Mouse (Mus musculus) embryonic stem cell, embryonic (primary cell): ENCODE results near the gene Slc6a17.

Source experiments
- CTCF ChIA-PET, 4 experiments: fragments of 300-600 bp in 2 of 4; fragments of 350-600 bp in 2 of 4; sonication (Branson Sonifier 250); formaldehyde crosslinking; loops; one replicate each; lab custom pipeline; 2022; ENCODE audit warnings: inconsistent platforms in 2 of 4; lab: Charles Lee
- POLR2A ChIA-PET, 4 experiments: fragments of 300-600 bp in 2 of 4; fragments of 350-600 bp in 2 of 4; sonication (Branson Sonifier 250); formaldehyde crosslinking; loops; one replicate each; lab custom pipeline; 2022; ENCODE audit warnings: antibody characterized with exemption in 4 of 4, inconsistent platforms in 1 of 4; lab: Charles Lee

Slc6a17 gene

DNA sequence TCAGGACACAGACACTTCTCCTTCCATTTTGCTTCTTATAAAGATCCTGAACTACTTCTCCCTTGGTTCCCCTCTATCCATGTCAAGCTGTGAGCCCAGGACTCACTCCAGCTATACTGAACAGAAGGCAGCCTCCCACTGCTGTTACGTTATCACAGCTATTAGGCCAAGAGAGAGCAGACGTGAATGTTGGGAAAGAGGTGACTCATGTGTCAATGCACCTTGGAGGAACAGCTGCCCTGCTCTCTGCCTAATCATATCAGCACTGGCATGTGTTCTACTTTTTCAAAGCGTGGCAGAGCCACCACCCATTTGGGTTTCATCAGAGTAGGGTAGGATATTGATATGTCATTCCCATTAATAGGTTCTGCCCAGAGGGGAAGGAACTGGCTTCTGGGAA is 71.0 kb downstream of the Slc6a17 start:
- ChIA-PET POLR2A (interaction anchor here in 1 of 4 experiments (1.2 kb wide), 1 partner anchor 13 kb away, joined by 3 read pairs; the partner anchor contains the start of gene Kcnc4), CTCF (interaction anchor here in 1 of 4 experiments (1.0 to 1.5 kb wide), 2 partner anchors 13 to 25 kb away, joined by 4 read pairs; no protein-coding TSS in a partner anchor)

DNA sequence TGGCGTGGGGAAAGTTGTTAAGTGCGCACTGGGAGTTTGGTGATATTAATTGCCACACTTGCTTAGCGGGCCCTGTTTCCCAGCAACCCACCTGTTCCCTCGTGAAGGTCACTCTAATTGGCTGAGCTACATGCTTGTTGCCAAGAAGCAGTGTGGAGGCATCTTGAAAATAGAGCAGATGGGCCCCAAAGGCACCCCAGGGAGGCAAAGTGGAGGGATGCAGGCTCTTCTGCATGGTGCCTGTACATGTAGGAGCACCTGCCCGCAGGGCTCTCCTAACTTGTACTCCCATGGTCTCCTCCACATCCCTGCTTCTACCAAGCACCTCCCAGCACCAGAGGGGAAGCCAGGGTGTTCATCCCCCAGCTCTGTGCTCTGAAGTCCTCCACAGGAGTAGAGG is 74.0 kb downstream of the Slc6a17 start:
- CTCF ChIA-PET: interaction anchor here in 2 of 4 experiments (0.6 to 0.9 kb wide), 4 partner anchors 64 to 155 kb away, joined by 3 to 6 read pairs (median 4); no protein-coding TSS in a partner anchor

DNA sequence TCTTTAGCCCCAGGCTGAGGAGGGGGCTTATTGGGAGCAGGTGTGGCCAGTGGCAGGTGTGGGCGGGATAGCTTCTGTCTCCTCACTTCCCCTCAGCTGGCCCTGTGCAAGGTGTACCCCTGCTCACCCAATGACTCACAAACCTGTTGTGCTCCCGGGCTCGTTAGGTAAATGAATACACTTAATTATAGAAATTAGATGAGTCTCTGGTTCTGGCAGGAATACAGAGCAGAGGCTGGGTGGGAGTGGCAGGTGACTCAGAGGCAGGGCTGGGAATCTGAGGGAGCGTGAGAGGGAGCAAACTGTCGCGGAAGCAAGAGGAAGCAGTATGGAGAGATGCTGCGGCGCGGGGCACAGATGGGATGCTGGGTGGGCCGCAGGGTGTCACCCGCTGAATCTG is 75.6 kb downstream of the Slc6a17 start:
- ChIA-PET POLR2A (no interaction called here), CTCF (interaction anchor here in 1 of 4 experiments (0.6 kb wide), 1 partner anchor 679 kb away, joined by 3 read pairs; no protein-coding TSS in a partner anchor)

More for the DNA sequence above, 74.0 kb downstream of the Slc6a17 start:
- POLR2A ChIA-PET: interaction anchor here in 1 of 4 experiments (1.0 to 1.1 kb wide), 2 partner anchors 12 to 19 kb away, joined by 3 to 4 read pairs; no protein-coding TSS in a partner anchor

DNA sequence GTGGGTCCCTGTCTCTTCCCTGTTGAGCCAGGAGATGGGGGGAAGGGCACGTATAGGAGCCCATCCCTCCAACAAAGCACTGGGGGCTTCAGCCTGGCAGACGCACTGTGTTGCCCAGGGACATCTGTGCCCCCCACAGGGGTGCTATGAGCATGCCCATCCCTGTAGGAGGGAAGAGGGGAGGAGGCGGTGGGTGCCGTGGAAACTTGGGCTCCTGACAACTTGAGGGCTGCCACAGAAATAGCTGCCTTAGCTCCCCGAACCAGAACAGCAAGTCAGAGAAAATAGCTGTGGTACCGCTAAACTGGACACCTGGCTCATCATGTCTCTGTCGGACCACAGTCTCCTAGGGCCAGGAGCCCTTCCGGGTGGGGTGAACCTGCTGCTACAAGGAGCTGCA is 76.5 kb downstream of the Slc6a17 start:
- POLR2A ChIA-PET: interaction anchor here in 1 of 4 experiments (0.6 kb wide), 2 partner anchors 97 to 205 kb away, joined by 4 to 5 read pairs; no protein-coding TSS in a partner anchor
- CTCF ChIA-PET: no interaction called here

DNA sequence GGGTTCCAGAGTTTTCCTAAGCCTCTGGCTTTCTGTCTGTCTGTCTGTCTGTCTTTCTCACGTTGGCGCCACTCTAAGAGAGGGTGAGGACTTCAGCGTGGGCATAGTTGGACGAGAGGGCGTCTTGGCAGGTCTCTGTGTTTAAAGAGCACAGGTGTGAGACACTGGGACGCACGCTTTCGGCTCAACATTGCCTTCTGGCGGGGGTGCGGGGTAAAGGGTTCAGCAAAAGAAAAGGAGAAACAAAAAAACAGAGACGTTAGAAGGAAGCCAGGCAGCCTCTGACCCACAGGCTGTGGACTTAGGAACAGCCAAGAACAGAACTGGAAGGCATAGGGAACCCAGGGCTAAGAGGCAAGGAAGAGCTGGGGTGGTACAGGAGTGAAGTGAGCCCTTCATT is 78.5 kb downstream of the Slc6a17 start:
- ChIA-PET CTCF (interaction anchor here in 2 of 4 experiments (0.6 to 1.3 kb wide), 3 partner anchors 23 to 119 kb away, joined by 3 to 4 read pairs (median 3); no protein-coding TSS in a partner anchor), POLR2A (no interaction called here)

DNA sequence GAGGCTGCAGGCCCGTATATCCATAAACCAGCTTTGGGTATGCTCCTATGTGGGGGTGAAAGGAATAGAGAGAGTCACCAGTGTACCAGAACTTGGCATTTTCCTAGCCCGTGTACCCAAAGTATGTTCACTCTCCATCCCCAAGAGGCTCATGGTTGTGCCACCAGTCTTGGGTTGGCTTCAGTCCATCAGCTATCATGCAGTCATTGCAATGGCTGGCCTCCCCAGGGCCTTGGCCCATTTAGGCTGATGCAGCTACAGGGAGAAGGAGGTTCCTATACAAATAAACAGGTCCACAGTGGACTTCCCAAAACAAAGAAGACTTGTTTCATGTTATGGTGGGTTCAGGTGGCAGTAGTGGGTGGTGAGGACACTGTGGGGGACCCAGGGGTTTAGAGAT is 80.2 kb downstream of the Slc6a17 start:
- POLR2A ChIA-PET: no interaction called here

DNA sequence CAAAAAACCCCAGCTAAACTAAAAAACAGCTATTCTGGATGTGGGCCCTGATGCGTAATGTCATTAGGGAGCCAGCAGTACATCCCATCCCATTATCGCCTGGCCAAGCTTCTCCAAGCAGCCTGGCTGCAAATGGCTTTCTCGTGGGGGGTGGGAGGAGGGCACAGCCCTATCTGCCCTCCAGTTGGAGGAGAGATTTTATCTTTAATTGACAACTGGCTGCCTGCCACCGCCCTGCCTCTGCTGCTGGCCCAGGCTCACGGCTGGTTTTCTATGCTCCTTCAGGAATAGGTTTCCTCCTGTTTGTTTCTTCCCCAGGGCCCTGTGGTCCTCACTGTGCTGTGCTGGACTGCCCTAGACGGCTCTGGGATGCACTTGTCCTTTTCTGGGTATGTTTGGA is 81.4 kb downstream of the Slc6a17 start:
- ChIA-PET CTCF (interaction anchor here in 1 of 4 experiments (1.2 kb wide), 1 partner anchor 26 kb away, joined by 3 read pairs; no protein-coding TSS in a partner anchor), POLR2A (interaction anchor here in 1 of 4 experiments (1.0 kb wide), 1 partner anchor 20 kb away, joined by 3 read pairs; no protein-coding TSS in a partner anchor)

More for the DNA sequence above, 80.2 kb downstream of the Slc6a17 start:
- CTCF ChIA-PET: no interaction called here

DNA sequence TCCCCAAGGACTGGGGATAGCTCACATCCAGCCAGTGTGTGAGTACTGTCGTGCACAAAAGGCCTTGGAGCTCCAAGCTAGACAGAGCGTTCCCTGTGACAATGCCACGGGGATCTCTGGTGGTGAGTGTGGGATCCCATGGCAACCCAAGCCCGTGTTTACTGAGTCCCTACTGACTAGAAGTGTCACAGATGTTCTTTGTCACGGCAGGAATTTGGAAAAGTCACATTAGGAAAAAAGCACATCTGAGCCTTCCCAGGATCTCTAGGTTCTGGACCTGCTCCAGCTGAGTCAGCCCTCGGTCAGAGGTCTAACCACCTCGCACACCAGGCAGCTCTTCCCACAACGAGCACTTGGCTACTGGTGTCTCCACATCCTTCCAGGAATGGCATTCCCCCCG is 84.2 kb downstream of the Slc6a17 start:
- ChIA-PET CTCF (interaction anchor here in 2 of 4 experiments (0.6 to 1.2 kb wide), 2 partner anchors 29 to 125 kb away, joined by 3 to 4 read pairs; no protein-coding TSS in a partner anchor), POLR2A (interaction anchor here in 1 of 4 experiments (1.1 kb wide), 1 partner anchor 8 kb away, joined by 3 read pairs; no protein-coding TSS in a partner anchor)

DNA sequence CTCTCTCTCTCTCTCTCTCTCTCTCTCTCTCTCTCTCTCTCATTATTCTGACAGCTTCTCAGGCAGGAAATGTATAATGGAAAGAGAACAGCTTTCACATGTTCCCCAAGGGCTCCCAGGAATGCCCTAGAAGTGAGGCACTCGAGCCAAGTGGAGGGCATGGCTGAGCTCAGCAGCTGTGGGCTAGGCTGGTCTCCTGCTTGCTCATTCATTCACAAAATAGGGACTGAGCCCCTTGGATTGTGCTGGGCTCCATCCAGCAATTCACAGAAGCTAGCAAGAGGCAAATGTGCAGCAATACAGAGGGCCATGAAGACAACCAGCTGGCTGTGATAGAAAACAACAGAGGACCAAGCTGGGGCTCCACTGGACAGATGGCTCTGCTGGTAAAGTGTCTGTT is 86.5 kb downstream of the Slc6a17 start:
- POLR2A ChIA-PET: interaction anchor here in 1 of 4 experiments (0.6 to 0.9 kb wide), 2 partner anchors 328 to 474 kb away, joined by 3 to 4 read pairs; no protein-coding TSS in a partner anchor
- CTCF ChIA-PET: interaction anchor here in 2 of 4 experiments (0.6 kb wide), 2 partner anchors 57 to 74 kb away, joined by 4 read pairs; no protein-coding TSS in a partner anchor

DNA sequence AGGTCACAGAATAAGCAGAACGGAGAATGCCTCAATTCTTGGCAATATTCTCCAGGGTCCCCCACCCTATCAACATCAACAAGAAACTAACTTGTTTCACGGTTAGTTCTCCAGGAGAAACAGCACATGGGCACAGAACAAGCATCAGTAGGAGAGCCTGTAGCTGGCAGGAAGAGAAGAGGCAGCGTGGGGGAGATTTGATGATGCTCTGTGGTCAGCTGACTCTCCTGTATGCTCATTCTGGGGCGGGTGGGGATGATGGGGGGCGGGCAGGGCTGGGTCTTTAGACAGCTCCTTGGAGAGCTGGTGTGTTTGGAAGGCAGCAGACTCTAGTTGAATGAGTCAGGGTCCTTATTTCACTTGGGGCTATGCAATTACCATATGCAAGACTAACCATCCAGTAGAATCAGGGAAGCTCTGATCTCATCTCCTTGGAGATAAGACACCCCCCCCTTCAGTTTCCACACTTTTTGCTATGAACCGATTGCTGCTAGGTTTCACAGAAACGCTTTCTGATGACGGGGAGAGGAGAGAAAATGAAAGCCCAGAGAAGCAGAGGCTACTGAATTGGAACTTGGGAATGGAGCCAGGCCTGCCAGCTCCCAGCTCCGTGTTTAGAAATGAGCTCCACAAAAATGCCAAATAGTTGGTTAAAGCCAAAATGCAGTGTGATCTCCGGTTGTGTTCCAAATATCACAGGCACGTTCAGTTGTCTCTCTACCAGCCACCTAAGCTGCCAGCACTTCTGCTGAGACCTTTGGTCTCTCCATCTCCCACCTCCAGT is 93.4 kb downstream of the Slc6a17 start:
- POLR2A ChIA-PET: interaction anchor here in 1 of 4 experiments (0.6 to 1.3 kb wide), 4 partner anchors 9 to 68 kb away, joined by 3 to 6 read pairs (median 4); no protein-coding TSS in a partner anchor

DNA sequence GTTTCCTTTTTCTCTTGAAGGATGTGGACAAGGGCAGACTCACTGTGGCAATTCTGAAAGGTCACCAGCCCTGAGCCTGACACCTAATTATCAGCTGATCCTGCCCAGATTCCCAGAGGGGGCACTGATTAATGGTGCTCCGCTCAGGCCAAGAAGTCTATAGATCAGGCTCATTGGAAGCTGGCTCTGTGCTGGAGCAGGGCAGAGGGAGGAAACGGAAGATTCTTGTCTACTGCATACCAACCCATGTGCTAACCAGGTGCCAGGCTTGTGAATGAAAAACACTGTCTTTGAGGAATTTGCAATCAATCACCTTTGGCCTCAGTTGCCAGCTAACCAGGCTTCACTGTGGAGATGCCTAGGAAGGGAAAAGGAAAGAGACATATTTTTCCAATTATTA is 97.7 kb downstream of the Slc6a17 start:
- ChIA-PET POLR2A (no interaction called here), CTCF (interaction anchor here in 1 of 4 experiments (0.6 kb wide), 1 partner anchor 436 kb away, joined by 4 read pairs; no protein-coding TSS in a partner anchor)

More for the DNA sequence above, 93.4 kb downstream of the Slc6a17 start:
- CTCF ChIA-PET: interaction anchor here in 1 of 4 experiments (1.1 kb wide), 1 partner anchor 45 kb away, joined by 3 read pairs; no protein-coding TSS in a partner anchor
